Mouse (Mus musculus) kidney, postnatal 36 days (tissue): ENCODE data around the gene Igbp1.

Source experiments
- DNase-seq, 2 experiments: peaks; one replicate each; pipeline ENCODE4 v3.0.0; 2021 to 2022; ENCODE audit warnings: mixed read lengths in 2 of 2

Igbp1 gene

DNA sequence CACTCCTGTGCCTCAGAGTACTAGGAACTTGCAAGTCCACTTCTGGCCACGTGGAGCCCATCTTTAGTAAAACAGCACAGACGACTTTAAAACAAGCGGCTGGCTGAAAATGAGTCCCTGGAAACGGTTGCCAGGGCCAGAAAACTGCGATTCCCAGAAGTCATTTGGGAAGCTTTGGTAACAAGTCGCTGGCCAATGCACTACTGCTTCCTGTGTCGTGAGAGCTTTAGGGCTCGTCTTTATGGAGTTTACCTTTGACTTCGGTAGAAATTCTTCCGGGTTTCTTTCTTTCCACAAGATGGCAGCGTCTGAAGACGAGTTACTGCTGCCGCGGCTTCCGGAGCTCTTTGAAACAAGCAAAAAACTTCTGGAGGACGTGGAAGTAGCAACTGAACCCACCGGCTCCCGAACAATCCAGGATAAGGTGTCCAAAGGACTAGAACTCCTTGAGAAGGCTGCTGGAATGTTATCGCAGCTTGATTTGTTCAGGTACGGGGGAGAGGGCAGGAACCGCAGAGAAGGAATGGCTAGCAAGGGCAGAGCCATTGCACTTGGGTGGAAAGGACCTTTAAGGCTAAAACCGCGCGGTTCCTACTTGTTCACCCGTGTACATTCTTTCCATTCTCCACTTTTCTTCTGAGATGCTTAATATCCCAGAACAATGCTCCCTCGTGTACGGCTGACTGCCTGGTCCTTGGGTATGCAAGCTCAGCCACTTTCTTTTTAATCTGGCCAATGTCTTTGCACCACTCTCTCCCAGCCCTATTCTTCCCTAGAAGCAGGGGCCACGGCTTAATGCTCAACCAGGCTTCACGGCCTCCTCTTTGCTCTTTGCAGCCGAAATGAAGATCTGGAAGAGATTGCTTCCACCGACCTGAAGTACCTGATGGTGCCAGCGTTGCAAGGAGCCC, at the start of gene Igbp1:
TSS of gene Igbp1 (plus strand) at position 224 of the 911 bp plus-strand sequence.
- DNase-seq = peak; percentile 82 to 91

DNA sequence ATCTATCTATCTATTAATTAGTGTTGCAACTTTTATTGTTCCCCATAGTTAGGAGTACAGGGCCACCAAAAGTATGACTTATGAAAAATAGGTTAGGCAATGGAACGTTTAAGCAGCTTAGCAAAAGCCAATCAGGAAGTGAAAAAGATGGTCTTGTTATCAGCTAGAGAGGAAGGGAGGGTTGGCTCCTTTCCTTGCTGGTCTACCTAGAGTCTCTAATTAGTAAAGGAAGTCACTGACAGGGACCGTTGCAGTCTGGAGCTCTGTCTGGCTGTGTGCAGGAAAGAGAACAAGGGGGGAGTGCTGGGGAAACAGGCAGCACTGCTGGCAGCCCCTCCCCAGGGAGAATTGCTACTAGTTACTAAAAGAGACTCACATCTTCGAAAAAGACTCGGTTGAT, 26.0 kb upstream of the Igbp1 start:
- no peak for DNase-seq

DNA sequence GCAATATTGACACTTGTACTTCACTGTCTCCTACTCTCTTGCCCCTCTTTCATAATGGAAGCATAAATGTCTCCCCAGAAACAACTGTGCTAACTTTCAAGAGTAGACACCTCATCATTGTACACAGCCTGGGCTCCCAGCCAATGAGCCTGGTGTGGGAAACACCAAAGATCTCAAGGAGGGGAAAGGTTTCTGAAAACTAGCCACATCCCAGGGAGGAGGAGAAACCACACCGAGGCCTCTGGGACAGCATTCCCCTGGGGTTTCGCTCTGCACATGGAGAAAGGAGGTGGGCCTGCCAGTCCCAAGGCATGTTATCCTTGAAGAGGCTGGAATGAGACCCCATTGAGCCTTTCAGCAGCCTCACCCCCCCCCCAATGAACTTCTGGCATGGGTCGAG, 24.0 kb upstream of the Igbp1 start:
- peak in 1 of 2 experiments; percentile 26 for DNase-seq

DNA sequence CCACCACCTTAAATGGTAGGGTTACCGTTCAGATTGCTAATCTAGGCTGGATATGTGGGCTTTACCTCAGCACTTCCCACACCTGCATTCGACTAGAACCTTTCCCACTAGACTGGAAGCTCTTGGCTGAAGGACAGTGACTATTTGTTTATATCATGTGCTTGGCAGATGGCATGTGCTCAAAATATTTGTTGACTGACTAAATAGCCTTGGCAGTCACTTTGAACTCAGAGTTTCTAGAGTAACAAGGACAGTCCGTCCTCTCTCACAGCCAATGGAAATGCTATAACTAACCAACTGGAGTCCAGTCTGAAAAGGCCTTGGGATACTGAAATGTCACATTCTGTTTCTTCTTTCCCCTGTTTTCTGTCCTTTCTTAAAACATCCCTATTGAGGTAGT, 22.6 kb upstream of the Igbp1 start:
- peak in 1 of 2 experiments; percentile 4 for DNase-seq

DNA sequence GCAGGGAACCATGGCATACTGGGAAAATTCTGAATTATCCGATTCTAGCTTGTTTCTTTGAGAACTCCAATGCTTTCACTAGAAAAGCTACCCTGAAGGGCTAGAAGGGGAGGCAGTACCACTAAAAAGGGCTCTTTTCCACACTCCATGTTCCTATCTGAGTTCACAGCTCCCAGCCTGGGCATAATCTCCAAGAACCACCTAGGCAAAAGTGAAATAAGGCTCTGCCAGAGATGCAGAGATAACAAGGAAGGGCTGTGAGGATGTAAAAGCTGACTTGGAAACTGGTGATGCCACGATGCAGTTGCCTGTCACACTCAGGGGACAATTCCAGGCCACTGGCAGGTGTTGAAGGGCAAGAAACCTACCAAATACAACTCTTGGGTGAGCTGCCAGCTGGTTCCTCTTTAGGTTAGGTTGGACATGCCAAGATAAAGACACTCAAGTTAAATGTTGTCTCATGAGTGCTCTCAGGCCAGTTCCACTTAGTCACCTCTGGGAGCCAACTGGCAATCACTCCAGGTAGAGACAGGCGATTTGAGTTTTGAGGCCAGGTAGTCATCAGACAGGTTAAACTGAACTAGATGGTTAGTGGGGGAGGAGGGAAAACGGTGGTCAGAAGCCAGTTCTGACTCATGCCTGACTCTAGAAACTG, 18.4 kb upstream of the Igbp1 start:
- DNase-seq = no peak

DNA sequence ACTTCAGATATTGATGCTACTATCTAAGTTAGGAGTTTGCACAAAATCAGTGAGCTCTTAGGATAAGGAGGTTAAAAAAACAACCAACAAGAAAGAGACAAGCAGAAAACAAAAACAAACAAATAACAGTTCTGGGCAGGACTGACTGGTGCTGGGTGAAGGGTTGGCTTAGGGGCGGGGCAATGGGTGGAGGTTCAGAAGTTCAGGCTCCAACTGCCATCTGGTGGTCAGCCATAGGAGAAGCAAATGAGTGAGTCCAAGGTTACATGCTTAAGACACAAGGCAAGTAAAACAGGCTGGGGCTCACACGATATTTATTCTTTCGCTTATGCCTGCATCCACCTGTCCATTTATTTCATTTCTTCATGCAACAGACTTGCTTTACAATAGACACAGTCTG, 13.8 kb upstream of the Igbp1 start:
- peak; percentile 72 to 84 for DNase-seq

DNA sequence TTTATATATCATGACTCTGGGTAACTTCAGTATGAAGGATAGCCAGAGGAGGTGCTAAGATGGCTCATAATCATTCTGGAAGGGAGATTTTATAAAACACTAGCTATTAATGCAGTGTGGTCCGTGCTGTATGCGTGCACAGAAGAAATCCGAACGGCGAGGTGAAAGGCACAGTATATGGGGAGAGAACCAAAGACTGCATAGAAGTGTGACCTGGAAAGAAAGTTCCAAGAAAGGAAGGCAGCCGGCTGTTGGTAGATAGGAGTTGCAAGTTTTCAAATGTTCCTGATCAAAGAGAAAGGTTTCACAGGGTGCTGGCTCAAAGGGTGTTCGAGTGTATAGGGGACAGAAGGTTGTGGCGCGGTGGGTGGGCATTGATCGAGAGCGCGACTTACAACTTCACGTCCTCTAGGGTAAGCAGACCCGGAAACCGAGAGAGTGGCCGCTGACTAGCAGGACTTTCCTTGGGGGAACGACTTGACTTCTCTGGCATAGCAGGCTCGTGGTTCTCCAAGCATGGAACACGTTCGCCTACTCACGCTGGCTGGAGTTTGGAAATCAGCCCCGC, 507 bp upstream of the Igbp1 start:
- DNase-seq = no peak

DNA sequence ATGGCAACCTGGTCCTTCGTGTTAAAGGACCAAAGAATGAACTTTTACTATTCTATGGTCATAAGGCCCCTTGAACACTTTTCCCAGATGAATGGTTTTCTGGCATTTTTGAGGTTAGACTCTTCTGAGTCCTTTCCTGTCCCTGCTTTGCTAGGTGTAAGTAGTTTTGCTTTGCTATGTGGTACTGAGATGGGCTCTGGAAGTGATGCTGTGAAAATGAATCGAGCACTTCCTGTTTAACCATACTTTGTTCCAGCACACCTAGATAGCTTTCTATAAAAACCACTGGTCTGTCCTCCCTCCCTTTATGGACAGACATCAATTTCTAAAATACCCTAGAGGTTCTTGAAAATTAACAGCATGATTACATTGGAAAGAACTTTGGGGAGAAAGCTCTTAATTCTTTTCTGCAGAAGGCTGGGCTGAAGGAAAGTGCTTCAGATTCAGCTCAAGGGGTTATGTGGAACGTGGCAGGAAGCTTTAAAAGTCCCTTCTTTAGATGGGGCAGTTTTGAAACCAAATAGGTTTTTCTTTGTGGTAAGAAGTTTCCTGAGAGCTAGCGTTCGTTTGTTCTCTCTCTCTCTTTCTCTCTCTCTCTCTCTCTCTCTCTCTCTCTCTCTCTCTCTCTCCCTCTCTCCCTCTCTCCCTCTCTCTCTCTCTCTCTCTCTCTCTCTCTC, 10.2 kb downstream of the Igbp1 start:
- no peak for DNase-seq

DNA sequence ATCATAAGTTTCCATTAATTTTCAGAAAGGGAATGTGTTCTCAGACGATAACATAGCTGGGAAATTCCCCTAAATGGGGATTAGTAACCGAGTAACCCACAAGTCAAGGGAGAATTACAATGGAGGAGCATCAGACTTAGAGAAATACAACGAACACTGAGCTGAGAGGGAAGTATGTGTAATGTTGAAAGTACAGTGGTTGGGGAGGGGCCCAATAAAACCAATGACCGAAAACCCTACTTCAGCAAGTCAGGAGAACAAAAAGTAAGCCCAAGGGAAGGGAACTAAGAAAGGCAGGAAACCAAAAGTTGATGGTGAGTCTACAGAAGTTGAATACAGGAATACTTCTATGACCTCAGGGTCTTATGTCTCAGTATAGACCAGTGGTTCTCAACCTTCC, 14.1 kb downstream of the Igbp1 start:
- no peak for DNase-seq

DNA sequence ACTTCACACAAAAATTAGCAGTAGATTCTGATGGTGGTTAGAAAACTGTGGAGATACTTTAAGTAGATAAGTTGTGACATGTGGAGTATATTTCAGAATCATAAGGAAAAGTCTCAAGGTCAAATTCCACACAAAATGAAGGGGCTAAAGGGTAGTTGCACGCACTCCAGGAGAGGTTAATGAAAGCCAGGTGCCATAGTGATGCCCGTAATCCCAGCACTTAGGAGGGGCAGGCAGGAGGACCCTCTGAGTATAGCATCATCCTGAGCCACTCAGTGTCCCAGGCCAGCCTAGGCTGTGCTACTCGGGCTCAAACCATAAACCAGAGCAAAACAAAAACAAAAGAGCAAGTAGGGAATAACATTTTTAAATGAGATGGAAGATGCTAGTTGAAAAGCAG, 15.8 kb downstream of the Igbp1 start:
- no peak for DNase-seq

DNA sequence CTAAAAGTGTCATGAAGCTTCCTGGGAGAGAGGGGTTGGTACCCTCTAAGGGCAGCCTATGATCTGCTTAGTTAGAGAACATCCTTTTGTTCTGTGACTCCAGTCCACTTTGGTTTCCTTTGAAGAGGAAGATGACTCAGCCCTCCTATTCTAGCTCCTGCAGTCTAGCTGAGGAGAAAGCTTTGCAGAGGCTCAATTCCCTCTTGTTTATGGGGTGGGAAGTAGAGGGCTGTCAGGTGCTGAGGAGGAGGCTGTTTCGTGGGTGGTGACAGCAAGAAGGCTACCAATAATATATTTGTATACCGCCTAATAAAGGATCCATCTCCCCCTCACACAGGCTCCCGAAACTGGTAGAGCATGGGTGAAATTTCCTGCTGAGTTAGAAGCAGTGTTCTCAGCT, 22.6 kb downstream of the Igbp1 start:
- DNase-seq = no peak

DNA sequence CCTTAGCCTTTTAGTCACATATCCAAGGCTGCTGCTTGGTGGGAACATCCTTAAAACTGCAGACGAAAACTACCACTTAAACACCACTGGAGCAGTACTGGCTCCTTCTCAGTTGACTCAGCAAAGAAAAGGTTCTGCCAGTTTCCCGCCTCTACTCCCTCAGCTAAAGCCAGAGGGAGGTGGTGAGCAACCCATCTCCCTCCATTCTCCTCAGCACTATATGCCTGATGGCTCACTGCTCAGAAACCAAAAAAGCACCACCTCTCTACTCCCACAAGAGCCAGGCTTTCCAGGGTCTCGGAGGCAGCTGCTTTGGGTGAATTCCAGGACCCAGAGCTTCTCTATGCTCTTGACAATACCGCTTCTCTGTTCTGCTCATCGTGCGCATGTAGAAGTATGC, 23.5 kb downstream of the Igbp1 start:
- no peak for DNase-seq

DNA sequence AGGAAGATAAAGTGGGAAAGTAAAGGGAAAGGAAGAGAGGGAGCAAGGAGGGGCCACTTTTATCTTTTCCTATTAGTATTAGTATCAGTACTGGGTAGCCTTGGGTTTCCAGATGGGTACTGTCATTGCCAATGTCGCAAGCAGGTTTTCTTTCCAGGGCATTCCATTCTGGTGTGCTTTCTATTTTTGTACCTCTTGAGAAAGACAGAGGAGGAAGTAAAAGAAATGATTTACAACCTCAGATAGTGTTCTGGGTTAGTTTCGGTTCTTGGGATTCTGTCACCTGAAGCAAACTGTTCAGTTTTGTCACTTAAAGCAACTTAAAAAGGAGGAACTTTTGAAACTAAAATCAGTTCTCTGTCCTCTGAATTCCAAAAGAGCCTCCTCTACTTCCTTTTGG, 24.4 kb downstream of the Igbp1 start:
- no peak for DNase-seq

DNA sequence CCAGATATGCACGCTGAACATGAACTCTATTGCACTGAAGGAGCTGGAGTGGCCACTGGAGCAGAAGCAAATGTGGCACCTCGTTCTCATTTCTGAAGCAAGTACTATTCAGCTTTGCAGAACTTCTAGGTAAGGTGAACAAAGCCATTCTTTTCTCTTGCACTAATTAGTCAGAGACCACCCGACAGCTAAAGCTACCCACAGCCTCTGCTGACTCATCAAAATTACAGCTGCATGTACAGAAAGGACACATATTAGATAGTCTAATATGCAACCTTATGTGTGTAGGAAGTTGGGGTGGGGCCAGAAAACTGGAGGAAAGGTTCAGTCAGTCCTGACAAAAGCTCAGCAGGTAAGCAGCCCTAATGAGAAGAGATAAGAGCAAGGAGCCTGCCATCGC, 30.4 kb downstream of the Igbp1 start, which contains the start of gene Dgat2l6:
TSS of gene Dgat2l6 (plus strand) at position 368 of the 400 bp plus-strand sequence.
- no peak for DNase-seq

DNA sequence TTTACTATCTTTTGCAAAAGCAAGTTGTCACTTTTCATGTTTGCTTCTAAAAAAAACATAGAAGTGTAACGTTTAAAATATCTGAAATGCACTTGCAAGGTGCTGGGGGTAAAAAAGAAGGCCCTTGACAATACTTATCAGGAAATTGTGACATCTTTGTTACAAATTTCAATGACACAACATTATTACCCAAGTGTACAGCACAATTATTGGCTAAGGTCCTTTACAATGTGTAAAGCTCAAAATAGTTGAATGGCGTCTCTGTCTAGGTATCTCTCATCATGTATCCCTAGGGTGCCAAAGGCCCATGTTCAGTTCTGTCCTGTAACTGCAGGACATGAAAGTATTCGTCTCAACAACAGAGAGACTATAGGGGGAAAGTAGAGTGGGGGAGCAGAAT, 61.9 kb downstream of the Igbp1 start:
- DNase-seq = no peak

DNA sequence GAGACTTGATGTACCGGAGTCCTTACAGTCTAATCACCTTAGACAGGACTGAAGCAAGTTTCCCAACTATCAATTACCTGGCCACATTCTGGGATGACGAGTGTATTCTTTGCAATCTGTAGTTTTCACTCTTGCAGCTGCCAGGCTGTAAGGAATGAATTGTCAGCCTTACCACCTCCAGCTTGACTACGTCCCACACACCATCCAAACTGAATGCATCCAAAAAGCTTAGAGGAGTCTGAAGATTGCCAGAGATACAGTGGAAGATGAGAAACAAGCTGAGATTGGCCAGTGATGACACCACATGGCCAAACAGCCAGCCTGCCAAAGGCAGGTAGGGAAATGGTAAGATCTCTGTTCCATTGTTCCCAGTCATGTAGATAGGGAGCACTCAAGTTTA, 71.6 kb downstream of the Igbp1 start:
- DNase-seq = no peak
